Mouse (Mus musculus) heart, postnatal 0 days (tissue): Measurements from ENCODE around the gene Fam163a. TPM values are rescaled to one million over a fixed set of nuclear protein-coding genes. Genes with fewer than 3 reads are reported as not detected.

Experiments used
- ATAC-seq: fragments of 200-750 bp; cut with Nextera tagmentation; 2 replicates; pipeline ENCODE4 v1.8.0; 2017; ENCODE audit warnings: low read depth, moderate number of reproducible peaks, moderate library complexity; ENCODE audit not compliant: insufficient read depth
- DNase-seq: peaks from one replicate; pipeline ENCODE4 v3.0.0-alpha.2; 2016; ENCODE audit warnings: low spot score
- H3K27ac ChIP-seq: fragments of 300-500 bp; sonication (generic); 2 replicates; pipeline ENCODE4 v1.5.1; 2014; ENCODE audit warnings: low read depth, mild to moderate bottlenecking
- H3K27me3 ChIP-seq: fragments of 300-500 bp; sonication (generic); 2 replicates; pipeline ENCODE4 v1.6.1; 2014; ENCODE audit warnings: low read length, mixed read lengths; ENCODE audit not compliant: control insufficient read depth, insufficient read depth
- H3K36me3 ChIP-seq: fragments of 300-500 bp; sonication (generic); replicated peaks from 2 replicates; pipeline ENCODE4 v1.6.1; 2014; ENCODE audit warnings: low read length, mixed read lengths; ENCODE audit not compliant: control insufficient read depth, insufficient read depth
- H3K4me1 ChIP-seq: fragments of 300-500 bp; sonication (generic); 2 replicates; pipeline ENCODE4 v1.6.1; 2014; ENCODE audit warnings: antibody characterized with exemption; ENCODE audit not compliant: control insufficient read depth, insufficient read depth
- H3K4me2 ChIP-seq: fragments of 300-500 bp; sonication (generic); 2 replicates; pipeline ENCODE4 v1.6.1; 2014; ENCODE audit warnings: low read depth, mild to moderate bottlenecking, low read length, moderate library complexity
- H3K4me3 ChIP-seq: fragments of 300-500 bp; sonication (generic); 2 replicates; pipeline ENCODE4 v1.5.1; 2014; ENCODE audit warnings: low read depth, low read length
- H3K9ac ChIP-seq: fragments of 300-500 bp; sonication (generic); replicated peaks from 2 replicates; pipeline ENCODE4 v1.6.1; 2014; ENCODE audit warnings: low read depth, low read length, mixed read lengths
- H3K9me3 ChIP-seq: fragments of 300-500 bp; sonication (generic); replicated peaks from 2 replicates; pipeline ENCODE4 v1.6.1; 2016; ENCODE audit warnings: low read length; ENCODE audit not compliant: control insufficient read depth
- CTCF ChIP-seq: IDR thresholded peaks from 2 replicates; pipeline ENCODE4 v1.5.1; 2016; ENCODE audit warnings: antibody characterized with exemption, control low read depth, low read depth
- EP300 ChIP-seq: IDR thresholded peaks from 2 replicates; pipeline ENCODE4 v1.6.1; 2016; ENCODE audit warnings: antibody characterized with exemption, low read depth
- WGBS: fragments of 180-500 bp; shearing (Covaris S2); extraction: QIAGEN DNeasy Blood & Tissue Kit; methylation state at CpG from one replicate; pipeline ENCODE4 v1.1.7; 2014; 5-methylcytosine and 5-hydroxymethylcytosine counted together
- polyA plus RNA-seq: library from polyadenylated mRNA; unstranded; fragments of >200 nt; fragmentation: Nextera tagmentation; extraction: Ambion mirVana; gene quantifications from 2 replicates; pipeline ENCODE4 v1.2.1, GENCODE M21; 2015
- total RNA-seq: library from RNA; depleted of rRNA; stranded (reverse); fragments of >200 nt; gene quantifications from 2 replicates; pipeline ENCODE4 v1.2.3, GENCODE M21; 2014; ENCODE audit warnings: low replicate concordance

Fam163a gene
- total and polyA plus RNA-seq, 2 experiments from 2014 or later = 1.6 to 1.8 TPM

GRCm38 (mm10) chr1:156066133-156066532, 138.7 kb downstream of the Fam163a start:
- H3K4me3 ChIP-seq = no peak overlapping the region
- DNase-seq (no peak), ATAC-seq (no peak)
- H3K4me2 ChIP-seq = no peak overlapping the region
- H3K27ac ChIP-seq = peak overlapping the region; percentile 59
- WGBS = 63% methylated on average over 3 of the region's 3 CpGs
- H3K9me3 ChIP-seq = no peaks in the 10 kb centered on the region
- no peak overlapping the region for H3K9ac ChIP-seq
- peaks cover 53% of the 10 kb centered on the region for H3K36me3 ChIP-seq
- no peaks in the 10 kb centered on the region for H3K4me1 ChIP-seq
- TF ChIP-seq EP300 (no peak), CTCF (no peak)
- no peaks in the 10 kb centered on the region for H3K27me3 ChIP-seq

GRCm38 (mm10) chr1:156062193-156062592, 142.6 kb downstream of the Fam163a start:
- no peak for TF ChIP-seq EP300
- no peak for TF ChIP-seq CTCF
- no peaks in the 10 kb centered on the region for H3K27me3 ChIP-seq
- no peak overlapping the region for H3K4me3 ChIP-seq
- H3K27ac ChIP-seq = no peak overlapping the region
- no peaks in the 10 kb centered on the region for H3K4me1 ChIP-seq
- no peak overlapping the region for H3K4me2 ChIP-seq
- no peak overlapping the region for H3K9ac ChIP-seq
- WGBS = 88% methylated on average over 4 of the region's 4 CpGs
- H3K9me3 ChIP-seq = no peaks in the 10 kb centered on the region
- ATAC-seq (no peak), DNase-seq (no peak)
- peaks cover 62% of the 10 kb centered on the region for H3K36me3 ChIP-seq

- Histone ChIP-seq H3K36me3 (peaks cover 36% of the 10 kb centered on the region), H3K9ac (no peak overlapping the region), H3K4me3 (no peak overlapping the region), H3K4me1 (peaks cover 7% of the 10 kb centered on the region), H3K9me3 (no peaks in the 10 kb centered on the region), H3K27ac (no peak overlapping the region), H3K27me3 (no peaks in the 10 kb centered on the region), H3K4me2 (no peak overlapping the region)
- WGBS = 72% methylated on average over 2 of the region's 2 CpGs
- TF ChIP-seq CTCF (no peak), EP300 (no peak)
- ATAC-seq (no peak), DNase-seq (no peak)
Measured at GRCm38 (mm10) chr1:156058207-156058606, 146.6 kb downstream of the Fam163a start.

DNA sequence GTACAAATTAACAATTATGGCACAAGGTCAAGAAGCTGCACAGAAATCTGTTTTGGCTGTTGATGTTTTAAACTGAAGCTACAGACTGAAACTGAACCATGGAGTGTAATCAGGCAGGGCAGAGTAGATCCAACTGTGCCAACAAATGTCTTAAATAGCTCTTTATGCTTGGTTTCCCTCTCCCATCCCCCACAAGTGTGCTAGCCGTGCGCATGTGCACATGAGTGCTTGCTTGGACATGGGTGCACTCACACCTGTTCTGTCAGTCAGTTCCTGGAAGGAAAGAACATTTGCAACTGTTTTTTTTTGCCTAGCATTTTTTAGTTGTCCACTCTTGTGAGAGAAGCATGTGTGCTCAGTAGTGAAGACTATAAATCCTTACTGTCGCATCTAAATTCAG, 158.1 kb downstream of the Fam163a start:
- Histone ChIP-seq H3K27ac (no peak overlapping the region), H3K36me3 (peaks cover 64% of the 10 kb centered on the region), H3K9me3 (no peaks in the 10 kb centered on the region), H3K27me3 (no peaks in the 10 kb centered on the region), H3K4me1 (peaks cover 11% of the 10 kb centered on the region), H3K4me2 (no peak overlapping the region), H3K9ac (no peak overlapping the region), H3K4me3 (no peak overlapping the region)
- WGBS = 65% methylated on average over 3 of the region's 3 CpGs
- no peak for DNase-seq
- TF ChIP-seq CTCF = no peak
- TF ChIP-seq EP300 = no peak
- ATAC-seq = no peak

GRCm38 (mm10) chr1:156044211-156044611, 160.6 kb downstream of the Fam163a start:
- WGBS = 48% methylated on average over 5 of the region's 5 CpGs
- no peaks in the 10 kb centered on the region for H3K27me3 ChIP-seq
- H3K9me3 ChIP-seq = no peaks in the 10 kb centered on the region
- TF ChIP-seq EP300 (no peak), CTCF (no peak)
- DNase-seq (no peak), ATAC-seq (no peak)
- no peak overlapping the region for H3K27ac ChIP-seq
- H3K4me1 ChIP-seq = peaks cover 11% of the 10 kb centered on the region
- H3K36me3 ChIP-seq = peaks cover 42% of the 10 kb centered on the region
- H3K4me2 ChIP-seq = no peak overlapping the region
- H3K4me3 ChIP-seq = no peak overlapping the region
- H3K9ac ChIP-seq = no peak overlapping the region

- Histone ChIP-seq H3K4me3 (no peak overlapping the region), H3K9ac (no peak overlapping the region), H3K27me3 (no peaks in the 10 kb centered on the region), H3K4me2 (peak overlapping the region; percentile 1; the same call in 1 of the 2 replicates), H3K36me3 (peaks cover 31% of the 10 kb centered on the region), H3K9me3 (no peaks in the 10 kb centered on the region), H3K27ac (no peak overlapping the region), H3K4me1 (peaks cover 11% of the 10 kb centered on the region)
- ATAC-seq = no peak
- DNase-seq = peak; percentile 83
- TF ChIP-seq CTCF (peak; percentile 77), EP300 (no peak)
- WGBS = 16% methylated on average over 4 of the region's 4 CpGs
Measured at GRCm38 (mm10) chr1:156043027-156043426, 161.8 kb downstream of the Fam163a start.
